Mouse (Mus musculus) small intestine, adult 2 months (tissue): ENCODE data around the gene Cfap299.

Experiments used
- CTCF ChIP-seq: fragments of 200-500 bp; IDR thresholded peaks from 2 replicates; pipeline ENCODE4 v1.5.1; 2012; ENCODE audit warnings: low read depth, mild to moderate bottlenecking, control low read depth, inconsistent platforms, low read length, moderate library complexity, mixed read lengths; ENCODE audit not compliant: insufficient replicate concordance, insufficient read length; ENCODE audit errors: extremely low read depth
- POLR2A ChIP-seq: fragments of 200-500 bp; IDR thresholded peaks from 2 replicates; pipeline ENCODE4 v1.6.1; 2012; ENCODE audit warnings: low read depth, mild to moderate bottlenecking, control low read depth, inconsistent platforms, low read length, moderate library complexity

DNA sequence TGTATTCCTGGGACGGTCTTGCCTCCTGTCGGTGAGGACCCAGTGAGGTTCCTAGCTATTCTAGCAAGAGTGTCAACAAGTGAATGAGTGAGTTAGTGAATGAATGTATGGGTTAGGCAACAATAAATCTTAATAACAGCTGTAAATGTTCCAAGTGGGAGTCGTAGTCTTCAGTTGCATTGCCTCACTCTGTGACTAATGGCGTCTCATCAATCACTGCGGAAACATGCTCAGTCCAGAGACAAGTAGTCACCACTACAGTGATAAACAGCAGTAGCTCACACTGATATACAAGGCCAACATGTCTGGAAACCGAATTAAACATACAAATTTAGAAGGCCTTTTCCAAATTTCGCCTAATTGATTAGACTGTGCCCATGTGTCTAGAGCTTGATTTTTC is 187.1 kb downstream of the Cfap299 start:
- no peak for TF ChIP-seq POLR2A
- TF ChIP-seq CTCF, result no peak
